Mouse (Mus musculus) stomach, embryonic 16.5 days (tissue): Measurements from ENCODE around the gene Cd19. TPM values are rescaled to one million over a fixed set of nuclear protein-coding genes. Genes with fewer than 3 reads are reported as not detected.

Experiments
- ATAC-seq: fragments of 200-750 bp; cut with Nextera tagmentation; 2 replicates; pipeline ENCODE4 v1.8.0; 2017; ENCODE audit warnings: moderate number of reproducible peaks, moderate TSS enrichment; ENCODE audit not compliant: insufficient read depth, low FRiP score
- H3K27ac ChIP-seq: fragments of 300-500 bp; sonication (generic); 2 replicates; pipeline ENCODE4 v1.5.1; 2014; ENCODE audit warnings: low read length
- H3K27me3 ChIP-seq: fragments of 300-500 bp; sonication (generic); 2 replicates; pipeline ENCODE4 v1.6.1; 2014; ENCODE audit warnings: low read length, control low read depth, mixed read lengths; ENCODE audit not compliant: control insufficient read depth, insufficient read depth
- H3K36me3 ChIP-seq: fragments of 300-500 bp; sonication (generic); 2 replicates; pipeline ENCODE4 v1.6.1; 2014; ENCODE audit warnings: low read length; ENCODE audit not compliant: control insufficient read depth, insufficient read depth
- H3K4me1 ChIP-seq: fragments of 300-500 bp; sonication (generic); 2 replicates; pipeline ENCODE4 v1.6.1; 2014; ENCODE audit warnings: low read length, control low read depth, mixed read lengths; ENCODE audit not compliant: control insufficient read depth, insufficient read depth
- H3K4me2 ChIP-seq: fragments of 300-500 bp; sonication (generic); 2 replicates; pipeline ENCODE4 v1.6.1; 2014; ENCODE audit warnings: low read depth, low read length, mixed read lengths
- H3K4me3 ChIP-seq: fragments of 300-500 bp; sonication (generic); replicated peaks from 2 replicates; pipeline ENCODE4 v1.5.1; 2014; ENCODE audit warnings: mild to moderate bottlenecking, low read length
- H3K9ac ChIP-seq: fragments of 300-500 bp; sonication (generic); 2 replicates; pipeline ENCODE4 v1.6.1; 2014; ENCODE audit warnings: low read length
- H3K9me3 ChIP-seq: fragments of 300-500 bp; sonication (generic); replicated peaks from 2 replicates; pipeline ENCODE4 v1.6.1; 2016; ENCODE audit warnings: low read length, control low read depth; ENCODE audit not compliant: control insufficient read depth
- WGBS: fragments of 180-500 bp; shearing (Covaris S2); extraction: QIAGEN DNeasy Blood & Tissue Kit; methylation state at CpG from one replicate; pipeline ENCODE4 v1.1.7; 2014; 5-methylcytosine and 5-hydroxymethylcytosine counted together
- polyA plus RNA-seq: library from polyadenylated mRNA; unstranded; fragments of >200 nt; fragmentation: Nextera tagmentation; extraction: Ambion mirVana; gene quantifications from 2 replicates; pipeline ENCODE4 v1.2.1, GENCODE M21; 2015

Gene Cd19
- 0.62 and 0.75 TPM in 2 replicates for polyA plus RNA-seq

DNA sequence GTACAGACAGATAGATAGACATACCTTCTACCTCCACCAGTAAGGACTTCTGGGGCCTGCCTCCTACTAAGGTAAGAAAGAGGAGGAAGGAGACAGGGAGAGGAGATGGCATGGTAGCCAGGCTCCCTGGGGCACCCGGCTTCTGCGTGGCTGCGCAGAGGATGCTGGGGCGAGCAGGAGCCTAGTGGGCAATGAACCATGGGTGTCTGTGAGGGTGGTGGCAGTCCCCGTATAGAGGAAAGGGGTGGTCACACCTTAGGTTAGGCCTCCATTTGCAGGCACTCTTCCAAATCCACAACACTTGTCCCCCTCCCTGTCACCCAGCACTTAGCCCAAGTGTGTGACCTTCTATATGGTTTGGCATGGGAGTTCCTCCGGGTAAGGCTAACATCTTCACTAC, at the start of gene Cd19:
Cd19 (minus strand) TSS at position 165 of the 400 bp plus-strand sequence.
- no peak within 1 kb of the TSS for H3K4me2 ChIP-seq
- 83% methylated on average over 6 of the region's 6 CpGs for WGBS

DNA sequence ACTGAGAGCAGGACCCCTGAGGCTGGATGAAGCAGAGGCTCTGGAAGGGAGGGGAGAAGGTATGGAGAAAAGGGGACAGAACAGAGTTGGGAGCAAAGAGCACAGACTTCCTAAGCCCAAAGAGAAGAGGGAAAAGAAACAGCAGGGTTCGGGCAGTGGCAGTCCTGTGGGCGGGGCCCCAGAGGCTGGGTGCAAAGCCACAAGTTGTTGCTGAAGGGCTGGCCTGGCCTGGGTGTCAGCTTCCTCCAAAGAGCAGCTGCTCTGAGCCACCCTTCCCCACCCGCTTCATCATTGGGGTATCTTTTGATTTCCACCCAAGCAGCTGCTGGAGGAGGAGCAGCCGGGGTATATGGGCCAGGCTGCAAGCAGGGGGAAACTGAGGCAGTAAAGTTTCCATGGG, 49.4 kb upstream of the Cd19 start:
- Histone ChIP-seq H3K4me1 (peaks cover 17% of the 10 kb centered on the region), H3K9ac (peak overlapping the region; percentile 31; the same call in 1 of the 2 replicates), H3K36me3 (peaks cover 15% of the 10 kb centered on the region; the same call in 1 of the 2 replicates), H3K27me3 (no peaks in the 10 kb centered on the region), H3K27ac (no peak overlapping the region), H3K4me3 (no peak overlapping the region), H3K4me2 (no peak overlapping the region), H3K9me3 (no peaks in the 10 kb centered on the region)
- 57% methylated on average over 4 of the region's 4 CpGs for WGBS
- ATAC-seq = no peak

More for the DNA sequence above, at the start of gene Cd19:
- H3K27ac ChIP-seq = no peak within 1 kb of the TSS
- H3K4me1 ChIP-seq = no peaks in the 10 kb centered on the region
- no peak for ATAC-seq
- no peak within 1 kb of the TSS for H3K9ac ChIP-seq
- H3K27me3 ChIP-seq = no peaks in the 10 kb centered on the region
- no peak within 1 kb of the TSS for H3K4me3 ChIP-seq
- no peaks in the 10 kb centered on the region for H3K36me3 ChIP-seq
- no peaks in the 10 kb centered on the region for H3K9me3 ChIP-seq

DNA sequence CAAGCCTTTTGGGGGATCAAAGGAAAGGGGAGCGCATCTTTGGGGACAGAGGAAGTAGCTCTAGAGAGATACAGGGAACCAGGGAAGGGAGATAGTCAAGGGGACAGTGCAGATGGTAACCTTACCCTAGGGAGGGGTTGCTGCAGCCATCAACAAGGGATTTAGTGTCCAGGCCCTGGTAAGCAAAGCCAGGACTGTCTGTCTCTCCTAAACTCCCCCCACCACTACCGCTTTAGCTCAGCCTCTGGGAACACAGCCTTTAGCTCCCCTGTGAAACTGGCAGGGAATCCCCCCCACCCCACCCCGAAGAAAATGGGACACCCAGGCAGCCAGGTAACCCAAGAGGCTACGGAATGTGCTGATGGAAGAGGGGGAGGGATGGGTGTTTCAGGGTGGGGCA, 48.9 kb upstream of the Cd19 start:
- 57% methylated on average over 4 of the region's 4 CpGs for WGBS
- ATAC-seq = no peak
- Histone ChIP-seq H3K4me1 (peaks cover 17% of the 10 kb centered on the region), H3K9ac (no peak overlapping the region), H3K36me3 (peaks cover 12% of the 10 kb centered on the region; the same call in 1 of the 2 replicates), H3K9me3 (no peaks in the 10 kb centered on the region), H3K4me3 (no peak overlapping the region), H3K27me3 (no peaks in the 10 kb centered on the region), H3K4me2 (no peak overlapping the region), H3K27ac (no peak overlapping the region)

DNA sequence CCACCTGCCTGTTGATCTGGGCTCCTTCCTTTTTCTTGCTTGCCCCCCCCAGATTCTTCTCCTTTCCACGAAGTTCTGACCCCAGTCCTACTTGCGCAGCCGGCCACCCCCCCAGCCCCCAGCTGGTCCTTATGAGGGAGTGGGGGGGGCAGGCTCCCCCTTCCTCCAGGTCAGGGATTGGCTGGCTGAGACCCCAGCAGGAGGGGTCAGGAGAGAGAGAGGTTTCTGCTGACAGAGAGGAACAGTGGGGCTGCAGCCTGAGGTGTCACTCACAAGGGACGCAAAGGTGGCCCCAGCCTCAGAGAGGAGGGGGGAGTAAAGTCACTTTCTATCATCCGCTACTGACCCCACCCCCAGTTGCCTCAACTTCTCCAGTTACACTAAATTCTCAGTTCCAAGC, 48.3 kb upstream of the Cd19 start, which contains the start of gene Atp2a1:
Atp2a1 (minus strand) TSS at position 105 of the 400 bp plus-strand sequence.
- Histone ChIP-seq H3K9ac (peak within 1 kb of the TSS; percentile 31; the same call in 1 of the 2 replicates), H3K9me3 (no peaks in the 10 kb centered on the region), H3K27me3 (no peaks in the 10 kb centered on the region), H3K4me2 (no peak within 1 kb of the TSS), H3K27ac (no peak within 1 kb of the TSS), H3K4me3 (no peak within 1 kb of the TSS), H3K36me3 (0 out of 2 replicates have a peak, but pooled peaks cover 7% of the 10 kb centered on the region), H3K4me1 (peaks cover 17% of the 10 kb centered on the region)
- ATAC-seq = no peak
- 52% methylated on average over 5 of the region's 5 CpGs for WGBS

DNA sequence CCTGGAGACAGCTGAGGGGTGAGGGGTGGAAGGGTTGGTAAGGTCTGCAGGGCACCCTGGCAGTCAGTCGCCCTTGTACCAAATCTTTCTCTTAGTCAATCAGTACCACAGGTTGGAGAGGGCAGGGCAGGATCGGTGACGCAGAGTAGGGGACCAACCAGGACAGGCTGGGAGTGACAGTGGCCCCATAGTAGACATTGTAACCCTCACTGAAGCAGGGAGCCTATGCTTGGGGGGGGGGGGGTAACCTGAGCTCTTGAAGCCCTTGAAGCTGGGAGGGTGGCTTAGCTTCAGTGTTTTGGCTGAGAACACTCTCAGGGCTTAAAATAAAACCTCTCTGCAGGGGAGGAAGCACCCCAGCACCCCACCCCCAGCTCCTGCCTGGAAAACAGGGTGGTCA, 46.9 kb upstream of the Cd19 start:
- no peak overlapping the region for H3K27ac ChIP-seq
- no peak overlapping the region for H3K4me3 ChIP-seq
- H3K27me3 ChIP-seq = no peaks in the 10 kb centered on the region
- peaks cover 17% of the 10 kb centered on the region for H3K4me1 ChIP-seq
- no peak for ATAC-seq
- H3K4me2 ChIP-seq = no peak overlapping the region
- no peaks in the 10 kb centered on the region for H3K9me3 ChIP-seq
- 61% methylated on average over 3 of the region's 3 CpGs for WGBS
- H3K9ac ChIP-seq = no peak overlapping the region
- no peaks in the 10 kb centered on the region for H3K36me3 ChIP-seq

DNA sequence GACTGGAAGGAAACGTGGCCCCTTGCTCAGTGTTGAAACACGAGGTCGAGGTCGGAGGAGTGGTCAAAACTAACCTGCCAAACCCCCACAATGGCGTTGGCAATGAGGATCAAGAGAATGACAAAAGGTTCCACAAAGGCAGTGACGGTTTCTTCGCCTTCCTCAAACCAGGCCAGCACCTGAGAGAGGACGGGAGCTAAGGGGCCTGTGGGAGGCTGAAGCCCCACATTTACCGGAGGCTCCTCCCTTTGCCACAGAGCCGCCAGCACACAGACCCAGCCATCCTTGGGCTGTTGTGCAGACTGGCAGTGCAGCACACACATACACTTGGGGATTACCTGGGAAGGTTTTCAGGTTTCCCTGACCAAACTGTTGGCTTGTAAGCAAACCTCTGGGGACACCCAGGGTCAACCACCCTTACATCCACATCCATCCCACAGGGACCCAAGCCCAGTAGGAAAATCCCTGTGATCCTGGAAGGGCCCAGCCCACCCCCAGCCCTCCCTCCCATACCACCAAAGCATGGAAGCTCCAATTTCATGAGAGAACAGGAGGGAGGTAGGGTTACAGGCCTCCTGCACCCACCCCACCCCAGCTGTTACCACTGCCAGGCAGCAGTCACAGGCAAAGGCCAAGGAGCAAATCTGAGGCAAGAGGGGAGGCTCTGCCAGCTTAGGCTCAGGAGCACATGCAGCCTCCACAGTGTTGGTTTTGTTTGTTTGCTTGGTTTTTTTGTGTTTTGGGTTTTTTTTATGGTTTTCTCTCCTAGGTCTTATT, 46.1 kb upstream of the Cd19 start:
- H3K9ac ChIP-seq = no peak overlapping the region
- H3K4me3 ChIP-seq = no peak overlapping the region
- ATAC-seq = no peak
- H3K27me3 ChIP-seq = no peaks in the 10 kb centered on the region
- peaks cover 17% of the 10 kb centered on the region for H3K4me1 ChIP-seq
- no peaks in the 10 kb centered on the region for H3K36me3 ChIP-seq
- H3K4me2 ChIP-seq = no peak overlapping the region
- WGBS = 41% methylated on average over 10 of the region's 10 CpGs
- no peaks in the 10 kb centered on the region for H3K9me3 ChIP-seq
- no peak overlapping the region for H3K27ac ChIP-seq

DNA sequence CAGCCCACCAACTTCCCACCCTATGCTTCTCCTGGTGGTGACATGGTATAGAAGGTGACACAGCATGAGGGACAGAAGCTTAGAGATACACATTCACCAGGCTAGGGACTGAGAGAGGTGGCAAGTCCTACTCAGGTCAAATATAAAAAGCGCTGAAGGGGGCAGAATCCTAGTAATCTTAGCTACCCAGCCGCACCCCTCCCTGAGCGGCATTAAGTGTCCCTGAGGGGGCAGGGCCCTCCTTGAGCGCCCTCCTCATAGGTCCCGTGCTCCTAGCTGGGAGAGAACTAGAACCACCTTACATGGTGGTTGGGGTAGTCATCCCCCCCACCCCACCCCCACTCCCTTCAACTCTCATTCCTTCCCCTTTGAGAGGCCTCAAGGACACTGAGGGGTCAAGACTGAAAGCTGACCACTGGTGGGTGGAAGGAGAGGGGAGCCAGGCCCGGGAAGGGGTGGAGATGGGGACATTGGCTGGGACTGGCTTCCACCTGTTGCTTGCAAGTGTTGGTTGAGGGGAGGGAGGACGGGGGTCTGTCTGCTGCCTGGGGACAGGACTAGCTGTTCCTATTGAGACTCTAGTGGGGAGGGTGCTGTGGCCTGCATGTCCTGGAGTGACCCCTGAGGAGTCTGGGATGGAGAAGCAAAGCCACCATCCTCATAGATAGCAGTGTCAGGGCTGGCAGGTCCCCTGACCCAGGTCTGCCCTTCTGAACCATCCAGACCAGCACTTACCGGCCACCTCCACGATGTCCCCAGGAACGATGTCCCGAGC, 44.3 kb upstream of the Cd19 start:
- WGBS = 77% methylated on average over 11 of the region's 11 CpGs
- Histone ChIP-seq H3K4me2 (no peak overlapping the region), H3K36me3 (no peaks in the 10 kb centered on the region), H3K4me3 (no peak overlapping the region), H3K9ac (no peak overlapping the region), H3K27ac (no peak overlapping the region), H3K4me1 (peaks cover 5% of the 10 kb centered on the region; the same call in 1 of the 2 replicates), H3K27me3 (no peaks in the 10 kb centered on the region), H3K9me3 (no peaks in the 10 kb centered on the region)
- ATAC-seq = no peak

DNA sequence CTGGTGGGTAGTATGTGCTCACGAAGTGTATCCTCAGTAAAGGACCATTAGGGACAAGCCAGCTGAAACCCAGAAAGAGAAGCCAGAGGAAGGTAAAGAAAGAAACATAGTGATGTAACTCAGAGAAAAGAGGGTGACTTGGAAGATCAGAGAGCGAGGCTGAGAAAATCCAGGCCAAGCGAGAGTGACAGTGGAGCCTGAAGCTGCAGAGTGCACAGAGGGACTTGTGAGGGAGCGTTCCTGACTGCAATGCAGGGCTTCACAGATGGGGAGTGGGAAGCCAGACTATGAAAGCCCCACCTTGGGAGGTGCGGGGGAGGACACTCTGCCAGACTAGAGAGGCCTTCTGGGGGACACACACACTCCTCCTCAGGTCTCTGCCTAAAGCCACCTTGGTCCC, 43.5 kb upstream of the Cd19 start:
- no peak for ATAC-seq
- Histone ChIP-seq H3K4me2 (no peak overlapping the region), H3K36me3 (no peaks in the 10 kb centered on the region), H3K27me3 (no peaks in the 10 kb centered on the region), H3K4me3 (no peak overlapping the region), H3K4me1 (no peaks in the 10 kb centered on the region), H3K27ac (no peak overlapping the region), H3K9ac (no peak overlapping the region), H3K9me3 (no peaks in the 10 kb centered on the region)
- WGBS = 76% methylated on average over 5 of the region's 5 CpGs
